Mouse (Mus musculus): ENCODE results near the gene Btd. TPM values are rescaled to one million over a fixed set of nuclear protein-coding genes. Genes with fewer than 3 reads are reported as not detected.

Btd gene
- total RNA-seq, 2 experiments from 2014 or later = 62.4 to 63.5 TPM

DNA sequence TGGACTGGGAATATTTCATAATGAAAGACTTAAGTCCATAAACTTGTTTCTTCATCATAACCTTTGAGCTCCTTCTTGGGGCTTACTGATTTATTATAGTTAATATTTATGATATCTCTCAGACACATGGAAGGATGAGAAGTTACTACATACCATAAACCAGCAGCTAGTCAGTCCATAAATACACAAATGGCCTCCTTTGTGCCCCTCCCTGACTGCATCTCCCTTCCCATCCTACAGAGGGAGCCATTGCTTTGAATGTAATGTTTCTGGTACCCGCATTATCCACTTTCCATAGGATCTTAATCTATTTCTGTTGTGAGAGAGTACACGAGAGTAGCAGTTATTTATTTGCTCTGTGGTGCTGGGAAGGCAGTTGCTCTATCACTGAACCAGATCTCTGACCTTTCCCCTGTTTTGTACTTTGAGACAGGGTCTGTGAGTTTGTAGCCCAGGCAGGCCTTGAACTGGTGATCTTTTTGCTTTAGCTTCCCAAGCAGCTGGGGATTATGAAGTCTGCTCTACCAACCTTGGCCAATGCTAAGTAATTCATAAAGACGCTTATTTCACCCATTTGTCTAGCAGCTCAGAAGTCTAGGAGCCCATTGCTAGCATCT lies 4.2 kb downstream of the Btd start:
- no peak for DNase-seq (ENCODE audit: low spot score in 2 of 2)

GRCm38 (mm10) chr14:31645920-31646319 lies 5.1 kb downstream of the Btd start:
- no peak for DNase-seq (ENCODE audit: low spot score in 2 of 2)

- no peak for DNase-seq (ENCODE audit: low spot score in 2 of 2)
These were observed 7.2 kb downstream of the Btd start for GRCm38 (mm10) chr14:31647991-31648390.

DNA sequence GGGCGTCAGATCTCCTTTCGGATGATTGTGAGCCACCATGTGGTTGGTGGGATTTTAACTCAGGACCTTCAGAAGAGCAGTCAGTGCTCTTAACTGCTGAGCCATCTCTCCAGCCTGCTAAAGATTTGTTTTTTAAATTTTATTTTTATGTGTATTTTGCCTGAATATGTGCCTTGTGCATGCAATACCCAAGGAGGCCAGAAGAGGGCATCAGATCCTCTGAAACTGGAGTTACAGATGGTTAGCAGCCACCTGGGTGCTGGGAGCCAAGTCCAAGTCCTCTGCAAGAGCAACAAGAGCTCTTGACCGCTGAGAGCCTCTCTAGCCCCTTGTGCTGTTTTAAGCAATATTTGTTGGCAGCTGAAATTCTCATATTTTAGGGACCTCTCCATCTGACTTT lies 9.5 kb downstream of the Btd start:
- no peak for DNase-seq (ENCODE audit: low spot score in 2 of 2)

DNA sequence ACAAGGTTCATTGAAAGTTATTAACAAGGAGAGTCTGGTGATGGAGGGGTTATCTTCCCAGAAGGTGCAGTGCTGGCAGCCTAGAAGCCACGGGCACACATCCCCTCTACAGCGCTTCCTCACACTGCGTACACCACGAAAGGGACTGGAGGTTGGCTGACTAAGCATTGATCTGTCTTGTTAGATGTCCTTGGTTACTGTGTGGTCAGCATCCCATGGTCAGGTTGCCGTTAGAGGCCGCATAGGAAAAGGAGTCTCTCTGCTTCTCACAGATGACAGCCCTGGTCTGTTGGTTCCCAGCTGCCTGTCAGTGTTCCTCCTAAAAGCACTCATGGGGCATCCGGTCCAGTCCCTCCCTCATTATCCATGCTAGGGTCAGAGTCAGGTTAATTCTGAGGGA lies 10.4 kb downstream of the Btd start:
- no peak for DNase-seq (ENCODE audit: low spot score in 2 of 2)

DNA sequence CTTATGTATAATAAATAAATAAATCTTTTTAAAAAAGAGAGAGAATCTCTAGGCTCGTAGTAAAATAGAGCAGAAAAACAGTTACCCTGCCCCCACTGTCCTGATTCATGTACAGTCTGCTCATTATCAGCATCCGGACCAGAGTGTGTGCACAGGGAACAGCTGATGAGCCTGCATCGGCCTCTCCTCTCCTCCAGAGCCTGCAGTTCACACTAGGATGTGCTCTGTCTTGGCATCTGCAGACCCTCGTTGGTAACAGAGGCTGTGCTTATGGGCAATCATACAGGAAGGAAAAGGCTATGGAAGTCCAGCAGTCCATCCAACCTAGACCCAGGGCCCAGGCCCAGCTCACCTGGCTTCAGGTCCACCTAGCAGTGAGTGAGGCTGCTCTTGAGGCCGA lies 11.3 kb downstream of the Btd start:
- DNase-seq (ENCODE audit: low spot score in 2 of 2) = no peak

DNA sequence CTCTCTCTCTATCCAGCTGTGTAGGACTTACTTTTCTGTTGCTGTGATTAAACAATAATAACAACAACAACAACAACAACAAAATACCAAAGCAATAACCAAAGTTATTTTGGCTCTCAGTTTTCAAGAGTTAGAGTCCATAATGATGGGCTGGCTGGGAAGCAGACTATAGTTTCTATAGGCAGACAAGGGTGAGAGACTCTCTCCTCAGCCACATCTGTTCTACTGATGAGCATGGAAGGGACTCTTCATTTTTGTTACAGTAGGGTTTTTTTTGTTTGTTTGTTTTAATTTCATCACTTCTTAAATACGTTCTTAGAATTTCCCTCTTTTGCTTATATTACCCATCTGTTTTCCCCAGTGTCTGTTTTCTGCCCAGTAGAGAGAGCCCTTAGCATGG lies 11.8 kb downstream of the Btd start:
- DNase-seq (ENCODE audit: low spot score in 2 of 2) = no peak

GRCm38 (mm10) chr14:31653101-31653875 lies 12.5 kb downstream of the Btd start:
- DNase-seq (ENCODE audit: low spot score in 2 of 2) = no peak

GRCm38 (mm10) chr14:31654816-31655215 lies 14.0 kb downstream of the Btd start:
- DNase-seq (ENCODE audit: low spot score in 2 of 2) = no peak

DNA sequence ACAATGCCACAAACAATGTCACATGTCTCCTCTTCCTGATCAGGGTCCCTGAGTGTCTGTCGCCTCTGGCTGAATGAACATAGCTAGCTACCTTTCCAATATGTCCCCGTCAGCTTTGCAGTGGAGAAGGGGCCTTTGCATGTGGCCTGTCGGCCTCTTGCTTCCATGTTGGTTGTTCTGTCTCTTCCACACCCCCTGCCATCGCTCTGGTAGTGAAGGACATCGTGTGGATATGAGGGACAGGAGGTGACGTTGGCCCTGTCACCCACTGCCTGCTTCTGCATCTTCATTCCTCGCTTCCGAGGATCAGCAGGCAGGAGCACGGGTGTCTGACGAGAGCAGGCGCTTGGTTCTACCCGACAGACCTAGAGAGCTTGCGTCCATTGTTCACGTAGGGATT lies 14.6 kb downstream of the Btd start:
- DNase-seq (ENCODE audit: low spot score in 2 of 2) = no peak

- DNase-seq (ENCODE audit: low spot score in 2 of 2) = no peak
These were observed 15.6 kb downstream of the Btd start for GRCm38 (mm10) chr14:31656386-31656785.

DNA sequence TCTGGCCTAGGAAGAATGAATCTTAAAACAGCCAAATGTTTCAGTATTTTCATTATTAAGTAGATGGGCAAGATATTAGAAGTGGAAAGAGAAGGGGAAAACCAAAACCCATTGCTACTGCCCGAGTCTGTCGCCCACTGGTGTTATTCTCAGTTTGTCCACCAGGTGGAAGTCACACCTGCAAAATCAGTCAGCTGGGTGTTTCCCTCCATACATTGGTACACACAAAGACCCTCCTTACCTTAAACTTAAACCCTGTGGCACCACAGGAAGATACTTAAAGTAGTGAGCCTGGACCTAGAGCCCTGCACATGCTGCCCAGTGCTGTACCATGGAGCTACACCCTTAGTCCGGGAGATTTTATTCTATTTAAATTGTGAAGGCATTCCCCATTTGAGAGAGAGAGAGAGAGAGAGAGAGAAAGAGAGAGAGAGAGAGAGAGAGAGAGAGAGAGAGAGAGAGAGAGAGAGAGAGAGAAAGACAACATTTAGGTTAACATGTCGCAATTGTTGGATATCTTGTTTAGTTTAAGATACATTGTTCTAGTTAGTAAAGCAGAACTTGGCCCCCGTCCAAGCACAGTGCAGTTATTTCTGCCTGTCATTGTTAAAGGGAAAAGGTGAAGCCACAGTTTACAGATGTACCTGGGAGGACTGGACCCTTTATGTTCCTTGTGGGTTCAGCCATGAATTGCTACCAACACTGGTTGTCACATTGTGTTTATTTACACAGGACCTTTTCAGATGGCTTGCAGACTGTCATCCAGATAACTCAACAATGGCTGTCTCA lies 16.2 kb downstream of the Btd start:
- DNase-seq (ENCODE audit: low spot score in 2 of 2) = peak in 1 of 2 experiments; percentile 58

DNA sequence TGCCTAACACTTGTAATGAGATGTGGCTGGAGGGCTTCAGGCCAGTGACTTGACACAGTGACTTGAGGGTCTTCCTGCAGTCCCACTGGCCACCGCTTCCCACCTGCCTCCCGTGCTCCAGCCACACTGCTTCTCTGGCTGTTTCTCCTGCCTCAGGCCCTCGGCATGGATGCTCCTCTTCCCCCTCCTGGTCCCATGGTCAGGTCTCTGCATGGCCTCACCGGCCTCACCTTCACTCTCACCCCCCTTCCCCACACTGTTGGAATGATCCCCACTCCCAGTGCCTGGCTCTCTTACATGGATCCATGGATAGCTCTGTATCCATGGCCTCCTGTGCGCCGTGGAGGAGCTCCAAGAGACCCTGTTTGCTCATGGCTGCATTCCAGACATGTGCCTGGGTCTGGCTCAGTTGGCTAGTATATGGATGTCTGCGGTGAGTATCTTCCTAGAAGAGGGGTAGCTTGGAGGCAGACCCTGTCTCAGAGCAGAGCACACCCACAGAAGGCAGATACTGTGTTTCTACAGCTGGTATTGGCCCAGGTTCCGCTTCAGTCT lies 17.4 kb downstream of the Btd start:
- no peak for DNase-seq (ENCODE audit: low spot score in 2 of 2)

- no peak for DNase-seq (ENCODE audit: low spot score in 2 of 2)
These were observed 18.8 kb downstream of the Btd start for GRCm38 (mm10) chr14:31659501-31660181.

DNA sequence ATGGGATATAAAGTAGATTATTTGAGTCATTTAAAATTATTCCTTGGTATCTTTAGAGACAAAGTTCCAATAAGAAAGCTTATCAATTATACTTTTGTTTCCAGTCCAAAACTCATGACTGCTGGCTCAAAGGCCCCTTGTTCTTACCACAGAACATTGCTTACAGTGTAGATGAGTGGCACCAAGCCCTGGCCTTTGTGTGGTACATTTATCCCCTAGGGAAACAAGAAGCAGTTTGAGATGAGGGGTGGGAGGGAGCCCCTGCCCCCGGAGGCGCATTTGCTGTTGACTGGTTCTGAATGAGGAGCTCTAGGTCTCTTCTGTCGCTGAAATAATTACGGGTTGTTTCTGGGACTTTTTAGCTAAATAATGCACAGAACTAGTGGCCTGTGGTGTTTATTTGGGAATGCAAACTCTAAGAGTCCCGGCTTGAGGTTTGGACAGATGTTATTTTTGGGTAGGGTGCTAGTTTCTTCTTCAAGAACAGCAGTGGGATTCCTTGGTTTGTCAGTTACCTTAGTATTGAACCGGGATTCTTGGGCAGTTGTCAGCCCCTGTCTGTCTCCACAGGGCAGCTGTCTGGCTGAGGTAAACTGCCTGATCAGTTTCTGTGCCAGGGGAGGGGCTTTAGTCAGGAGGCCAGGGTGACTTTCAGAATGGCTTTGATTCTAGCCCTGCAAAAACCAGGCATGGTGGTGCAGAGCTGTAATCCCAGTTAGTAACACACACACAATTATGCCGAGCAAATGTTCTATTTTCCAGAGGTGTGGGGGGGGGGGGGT lies 19.7 kb downstream of the Btd start:
- DNase-seq (ENCODE audit: low spot score in 2 of 2) = no peak

DNA sequence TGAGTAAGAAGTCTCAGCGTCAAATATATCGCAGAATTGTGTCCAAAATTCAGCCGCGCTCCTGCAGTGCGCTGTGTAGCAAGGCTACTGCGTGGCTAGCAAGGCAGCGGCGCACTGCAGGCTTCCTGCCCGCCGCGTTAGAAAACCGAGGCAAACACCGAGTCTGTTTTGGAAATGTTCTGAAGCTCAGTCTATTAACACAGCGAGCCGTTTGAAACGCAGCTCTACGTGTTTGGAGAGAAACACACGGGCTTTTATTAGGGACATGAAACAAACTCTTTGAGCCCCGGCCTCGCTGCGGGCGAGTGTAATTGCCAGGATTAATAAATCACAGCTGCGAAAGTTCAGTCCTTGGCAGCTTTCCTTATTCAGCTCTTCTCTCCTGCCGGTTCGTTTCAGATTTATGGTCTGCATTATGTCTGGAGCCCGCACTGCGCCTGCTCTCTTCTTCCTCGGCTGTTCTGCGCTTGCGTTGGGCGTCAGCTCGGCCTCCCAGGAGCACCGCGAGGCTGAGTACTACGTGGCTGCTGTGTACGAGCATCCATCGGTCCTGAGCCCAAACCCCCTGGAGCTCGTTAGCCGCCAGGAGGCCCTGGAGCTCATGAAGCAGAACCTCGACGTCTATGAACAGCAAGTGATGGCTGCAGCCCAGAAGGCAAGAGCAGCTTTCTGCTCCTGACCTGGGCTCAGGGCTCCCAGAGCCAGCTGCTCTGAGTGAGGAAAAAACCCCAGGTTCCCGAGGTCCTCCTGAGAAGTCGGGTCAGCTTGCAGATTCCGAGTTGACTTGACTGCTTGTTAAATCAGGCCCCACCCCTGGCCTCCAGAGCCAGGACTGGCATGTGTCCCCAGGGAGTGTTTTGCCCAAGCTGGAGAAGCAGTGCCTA lies 21.1 kb downstream of the Btd start:
- peak; percentile 37 to 61 for DNase-seq (ENCODE audit: low spot score in 2 of 2)

- DNase-seq (ENCODE audit: low spot score in 2 of 2) = no peak
These were observed 21.9 kb downstream of the Btd start for GRCm38 (mm10) chr14:31662555-31663211.

- DNase-seq (ENCODE audit: low spot score in 2 of 2) = no peak
These were observed 22.7 kb downstream of the Btd start for GRCm38 (mm10) chr14:31663376-31664099.
